Mouse (Mus musculus) heart, embryonic 14.5 days (tissue): ENCODE data around the gene Inpp4b. TPM values are rescaled to one million over a fixed set of nuclear protein-coding genes. Genes with fewer than 3 reads are reported as not detected.

Experiments used
- ATAC-seq: fragments of 200-750 bp; cut with Nextera tagmentation; 2 replicates; pipeline ENCODE4 v1.8.0; 2017; ENCODE audit warnings: low read depth, moderate TSS enrichment; ENCODE audit not compliant: insufficient number of reproducible peaks, insufficient read depth, low FRiP score
- H3K27ac ChIP-seq, 2 experiments: fragments of 200-500 bp in 1 of 2; fragments of 300-500 bp in 1 of 2; sonication (generic) in 1 of 2; replicated peaks in 1 of 2; 2 replicates each; pipeline ENCODE4 v1.5.1; 2012 to 2014; ENCODE audit warnings: low read depth in 2 of 2, low read length in 2 of 2, control low read depth in 1 of 2, mild to moderate bottlenecking in 1 of 2, mixed read lengths in 1 of 2; ENCODE audit not compliant: control insufficient read depth in 1 of 2, insufficient read depth in 1 of 2
- H3K27me3 ChIP-seq: fragments of 300-500 bp; sonication (generic); 2 replicates; pipeline ENCODE4 v1.6.1; 2014; ENCODE audit warnings: mild to moderate bottlenecking, low read length, control low read depth; ENCODE audit not compliant: control insufficient read depth, insufficient read depth
- H3K36me3 ChIP-seq: fragments of 300-500 bp; sonication (generic); 2 replicates; pipeline ENCODE4 v1.6.1; 2014; ENCODE audit warnings: mild to moderate bottlenecking, control low read depth, low read length, mixed read lengths; ENCODE audit not compliant: control insufficient read depth, insufficient read depth
- H3K4me1 ChIP-seq, 2 experiments: fragments of 200-500 bp in 1 of 2; fragments of 300-500 bp in 1 of 2; sonication (generic) in 1 of 2; 2 replicates each; pipeline ENCODE4 v1.6.1; 2012 to 2014; ENCODE audit warnings: low read length in 2 of 2, control low read depth in 1 of 2, mixed read lengths in 1 of 2; ENCODE audit not compliant: control insufficient read depth in 2 of 2, insufficient read depth in 2 of 2
- H3K4me2 ChIP-seq: fragments of 300-500 bp; sonication (generic); 2 replicates; pipeline ENCODE4 v1.6.1; 2014; ENCODE audit warnings: mild to moderate bottlenecking, low read length
- H3K4me3 ChIP-seq, 2 experiments: fragments of 200-500 bp in 1 of 2; fragments of 300-500 bp in 1 of 2; sonication (generic) in 1 of 2; 2 replicates each; pipeline ENCODE4 v1.5.1; 2012 to 2014; ENCODE audit warnings: low read length in 2 of 2, mild to moderate bottlenecking in 2 of 2, control low read depth in 1 of 2, low read depth in 1 of 2, moderate library complexity in 1 of 2; ENCODE audit not compliant: control insufficient read depth in 1 of 2, insufficient read depth in 1 of 2
- H3K9ac ChIP-seq: fragments of 300-500 bp; sonication (generic); 2 replicates; pipeline ENCODE4 v1.6.1; 2014; ENCODE audit warnings: mild to moderate bottlenecking, low read length
- H3K9me3 ChIP-seq: fragments of 300-500 bp; sonication (generic); 2 replicates; pipeline ENCODE4 v1.6.1; 2016; ENCODE audit warnings: low read length, control low read depth; ENCODE audit not compliant: control insufficient read depth
- WGBS: fragments of 180-500 bp; shearing (Covaris S2); extraction: QIAGEN DNeasy Blood & Tissue Kit; methylation state at CpG from one replicate; pipeline ENCODE4 v1.1.7; 2014; 5-methylcytosine and 5-hydroxymethylcytosine counted together
- polyA plus RNA-seq: library from polyadenylated mRNA; unstranded; fragments of >200 nt; fragmentation: Nextera tagmentation; extraction: Ambion mirVana; gene quantifications from 2 replicates; pipeline ENCODE4 v1.2.1, GENCODE M21; 2014

The Inpp4b gene
- polyA plus RNA-seq, 1 experiment from 2014 or later = 15.7 TPM

DNA sequence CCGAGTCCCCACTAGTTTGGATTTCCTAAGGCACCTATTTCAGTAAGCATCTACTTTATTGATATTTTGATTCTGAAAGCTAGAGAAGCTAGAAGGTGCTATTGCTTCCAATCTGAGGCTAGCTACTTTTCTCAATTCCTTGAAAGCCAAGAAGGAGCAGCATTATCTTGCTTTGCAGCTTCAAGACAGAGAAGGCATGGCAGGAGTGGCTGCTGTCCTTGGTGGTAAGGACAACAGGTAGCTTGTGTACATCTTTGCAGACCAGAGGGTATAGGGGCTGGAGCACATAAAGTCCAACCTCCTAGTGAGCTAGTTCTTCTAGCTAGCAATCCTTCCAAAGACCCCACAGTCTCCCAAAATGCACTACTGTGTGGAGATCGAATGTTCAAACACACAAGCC is 152.5 kb downstream of the Inpp4b start:
- H3K27ac ChIP-seq = no peak overlapping the region
- H3K9ac ChIP-seq = no peak overlapping the region
- ATAC-seq = no peak
- H3K4me1 ChIP-seq = no peaks in the 10 kb centered on the region
- no peak overlapping the region for H3K4me2 ChIP-seq
- 74% methylated on average over 2 of the region's 2 CpGs for WGBS
- no peak overlapping the region for H3K4me3 ChIP-seq
- H3K27me3 ChIP-seq = no peaks in the 10 kb centered on the region
- no peaks in the 10 kb centered on the region for H3K36me3 ChIP-seq
- no peaks in the 10 kb centered on the region for H3K9me3 ChIP-seq

DNA sequence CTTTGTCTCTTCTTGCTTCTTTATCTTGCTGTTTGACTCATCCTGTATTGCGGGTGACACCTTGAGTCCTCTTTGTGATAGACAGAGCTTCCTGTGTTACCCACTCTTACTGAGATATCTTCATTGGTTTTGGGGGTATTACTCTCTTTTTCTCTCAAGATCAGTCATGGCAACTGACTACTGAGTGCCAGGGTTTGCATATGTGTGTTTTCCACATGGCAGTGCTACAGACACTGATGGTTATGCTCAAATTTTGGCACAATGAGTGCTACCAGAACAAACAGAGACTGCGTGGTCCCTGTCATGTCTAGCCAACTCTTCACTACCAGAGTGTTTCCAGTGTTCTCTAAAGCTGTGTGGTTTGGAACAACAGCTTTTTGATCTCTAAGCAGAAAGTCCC is 155.3 kb downstream of the Inpp4b start:
- H3K9me3 ChIP-seq = no peaks in the 10 kb centered on the region
- no peaks in the 10 kb centered on the region for H3K4me1 ChIP-seq
- ATAC-seq = no peak
- H3K4me2 ChIP-seq = no peak overlapping the region
- H3K4me3 ChIP-seq = no peak overlapping the region
- 75% methylated on average over 2 of the region's 2 CpGs for WGBS
- H3K9ac ChIP-seq = no peak overlapping the region
- H3K27me3 ChIP-seq = no peaks in the 10 kb centered on the region
- no peaks in the 10 kb centered on the region for H3K36me3 ChIP-seq
- H3K27ac ChIP-seq = no peak overlapping the region

DNA sequence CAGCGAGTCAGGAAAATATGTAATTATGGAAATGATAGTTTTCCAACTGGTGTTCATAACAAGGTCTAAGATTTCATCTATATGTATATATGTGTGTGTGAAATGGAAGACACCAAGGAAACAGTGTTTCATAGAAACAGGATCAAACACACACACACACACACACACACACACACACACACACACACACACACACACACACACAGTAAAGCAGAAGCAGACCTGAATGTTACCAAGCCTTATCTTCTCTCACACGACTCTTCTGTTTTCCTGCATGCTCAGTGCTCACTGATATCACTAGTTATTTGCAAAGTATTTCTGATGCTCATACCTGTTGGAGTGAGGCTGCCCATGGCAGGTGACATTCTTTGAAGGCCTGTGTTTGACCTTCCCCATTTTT is 159.9 kb downstream of the Inpp4b start:
- no peaks in the 10 kb centered on the region for H3K27me3 ChIP-seq
- no peak overlapping the region for H3K9ac ChIP-seq
- H3K27ac ChIP-seq = no peak overlapping the region
- no peaks in the 10 kb centered on the region for H3K4me1 ChIP-seq
- 41% methylated on average over 2 of the region's 2 CpGs for WGBS
- no peak for ATAC-seq
- H3K36me3 ChIP-seq = no peaks in the 10 kb centered on the region
- no peaks in the 10 kb centered on the region for H3K9me3 ChIP-seq
- no peak overlapping the region for H3K4me2 ChIP-seq
- no peak overlapping the region for H3K4me3 ChIP-seq

DNA sequence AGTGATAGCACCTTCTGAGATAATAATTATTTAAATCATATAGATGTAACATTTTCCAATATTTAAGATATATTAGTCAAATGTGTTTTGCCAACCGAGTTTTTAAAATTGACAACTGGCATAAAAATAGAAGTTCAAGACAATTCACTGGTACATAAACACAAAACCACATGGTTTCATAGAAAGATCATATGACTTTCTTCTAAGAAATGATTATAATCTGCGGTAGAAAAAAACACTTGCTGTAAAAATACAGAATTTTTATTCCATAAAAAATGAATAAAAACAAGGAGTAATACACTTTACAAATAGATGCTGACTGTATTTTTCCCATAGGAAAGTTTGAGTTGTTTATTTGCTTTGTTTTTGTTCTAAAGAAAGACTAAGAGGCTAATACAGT is 160.6 kb downstream of the Inpp4b start:
- Histone ChIP-seq H3K4me2 (no peak overlapping the region), H3K9me3 (no peaks in the 10 kb centered on the region), H3K4me1 (no peaks in the 10 kb centered on the region), H3K9ac (no peak overlapping the region), H3K4me3 (no peak overlapping the region), H3K36me3 (no peaks in the 10 kb centered on the region), H3K27ac (no peak overlapping the region), H3K27me3 (no peaks in the 10 kb centered on the region)
- 76% methylated on average over 2 of the region's 2 CpGs for WGBS
- no peak for ATAC-seq

DNA sequence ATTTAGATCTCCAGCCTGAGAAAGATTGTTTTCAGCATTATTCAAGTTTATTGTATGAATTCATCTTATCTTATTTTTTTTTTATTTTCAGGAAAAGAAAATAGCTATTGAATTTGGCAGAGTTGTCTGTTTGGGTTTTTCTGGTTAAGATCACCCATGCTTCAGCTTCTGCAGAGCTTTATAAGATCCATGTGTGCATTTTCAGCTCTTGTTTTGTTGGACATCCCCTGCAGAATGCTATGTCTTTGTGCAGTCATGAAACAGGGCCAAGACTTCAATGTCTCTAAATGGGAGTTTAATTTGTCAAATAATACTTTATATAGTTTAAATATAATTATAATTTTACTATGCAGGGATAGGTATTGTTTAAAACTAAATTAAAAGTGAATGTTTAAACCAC is 170.5 kb downstream of the Inpp4b start:
- no peaks in the 10 kb centered on the region for H3K27me3 ChIP-seq
- no peak overlapping the region for H3K4me2 ChIP-seq
- no peak for ATAC-seq
- H3K36me3 ChIP-seq = no peaks in the 10 kb centered on the region
- H3K4me3 ChIP-seq = no peak overlapping the region
- no peak overlapping the region for H3K9ac ChIP-seq
- no peak overlapping the region for H3K27ac ChIP-seq
- H3K9me3 ChIP-seq = no peaks in the 10 kb centered on the region
- peaks cover 2 to 9% of the 10 kb centered on the region in 2 experiments; a peak in 2 of 4 replicates for H3K4me1 ChIP-seq

DNA sequence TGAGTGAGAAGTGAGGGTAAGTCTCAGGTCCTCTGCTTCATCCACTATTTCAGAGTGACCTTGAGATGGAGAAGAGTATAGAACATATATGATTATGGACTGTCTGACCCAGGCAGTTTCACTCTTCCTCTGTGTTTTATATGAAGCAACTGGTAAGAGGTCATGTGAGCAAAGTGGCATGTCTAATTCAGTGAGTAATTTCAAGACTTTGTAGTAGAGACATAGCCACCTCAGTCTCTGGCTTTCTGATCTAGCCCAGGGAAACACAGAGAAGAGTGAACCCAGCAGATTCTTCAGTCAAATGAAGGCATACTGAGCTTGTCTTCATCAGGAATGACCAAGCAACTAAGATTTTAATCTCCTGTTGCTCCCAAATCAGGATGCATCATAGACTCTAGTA is 172.1 kb downstream of the Inpp4b start:
- H3K27me3 ChIP-seq = no peaks in the 10 kb centered on the region
- no peak overlapping the region for H3K9ac ChIP-seq
- ATAC-seq = no peak
- no peak overlapping the region for H3K4me3 ChIP-seq
- H3K4me2 ChIP-seq = no peak overlapping the region
- H3K4me1 ChIP-seq = peaks cover 2 to 9% of the 10 kb centered on the region in 2 experiments; a peak in 2 of 4 replicates
- H3K36me3 ChIP-seq = no peaks in the 10 kb centered on the region
- no peaks in the 10 kb centered on the region for H3K9me3 ChIP-seq
- no peak overlapping the region for H3K27ac ChIP-seq

DNA sequence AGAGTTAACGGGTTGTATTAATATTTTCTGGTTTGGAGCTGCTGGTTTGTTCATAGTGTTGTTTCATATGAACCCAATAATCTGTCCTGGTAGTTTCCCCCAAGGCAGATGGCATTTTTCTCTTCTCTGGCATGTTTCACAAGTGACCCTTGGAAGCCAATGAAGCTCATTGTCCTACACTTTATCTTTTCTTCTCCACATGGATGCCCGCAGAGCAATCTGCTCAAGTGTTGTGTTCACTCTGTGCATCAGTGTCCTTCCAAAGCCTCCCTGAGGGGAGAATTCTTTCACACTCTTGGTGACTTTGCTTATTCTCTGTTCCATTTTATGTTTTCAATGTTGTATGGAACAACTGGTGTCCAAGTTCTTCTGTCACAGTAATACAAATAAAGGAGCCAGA is 179.7 kb downstream of the Inpp4b start:
- H3K4me2 ChIP-seq = no peak overlapping the region
- no peaks in the 10 kb centered on the region for H3K27me3 ChIP-seq
- H3K36me3 ChIP-seq = no peaks in the 10 kb centered on the region
- no peaks in the 10 kb centered on the region for H3K9me3 ChIP-seq
- H3K9ac ChIP-seq = no peak overlapping the region
- ATAC-seq = no peak
- no peaks in the 10 kb centered on the region for H3K4me1 ChIP-seq
- WGBS = 75% methylated on average over 2 of the region's 2 CpGs
- no peak overlapping the region for H3K27ac ChIP-seq
- H3K4me3 ChIP-seq = no peak overlapping the region

DNA sequence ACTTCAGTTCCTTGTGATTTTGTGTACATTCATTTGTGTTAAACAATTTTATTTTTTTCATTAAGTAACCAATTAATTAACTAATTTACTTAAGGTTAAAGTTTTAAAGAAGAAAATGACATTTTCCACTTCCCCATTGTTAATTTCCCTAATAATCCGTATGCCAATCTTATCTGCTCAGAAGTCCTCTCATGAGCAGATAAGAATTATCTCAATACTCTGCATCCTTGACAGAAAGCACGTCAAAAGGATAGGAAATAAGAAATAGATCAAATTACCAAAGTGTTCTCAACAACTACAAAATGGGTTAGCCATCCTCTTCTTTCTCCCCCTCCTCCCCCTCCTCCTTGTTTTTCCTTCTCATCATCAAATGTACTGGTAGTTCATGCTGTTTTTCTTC is 182.2 kb downstream of the Inpp4b start:
- no peaks in the 10 kb centered on the region for H3K36me3 ChIP-seq
- no peak overlapping the region for H3K4me3 ChIP-seq
- no peak overlapping the region for H3K9ac ChIP-seq
- no peak overlapping the region for H3K4me2 ChIP-seq
- no peak for ATAC-seq
- no peaks in the 10 kb centered on the region for H3K4me1 ChIP-seq
- H3K27ac ChIP-seq = no peak overlapping the region
- no peaks in the 10 kb centered on the region for H3K27me3 ChIP-seq
- no peaks in the 10 kb centered on the region for H3K9me3 ChIP-seq
- 19% methylated on average over 2 of the region's 2 CpGs for whole genome bisulfite sequencing
